Mouse (Mus musculus): ENCODE data around the gene Olfr944.

The Olfr944 gene

DNA sequence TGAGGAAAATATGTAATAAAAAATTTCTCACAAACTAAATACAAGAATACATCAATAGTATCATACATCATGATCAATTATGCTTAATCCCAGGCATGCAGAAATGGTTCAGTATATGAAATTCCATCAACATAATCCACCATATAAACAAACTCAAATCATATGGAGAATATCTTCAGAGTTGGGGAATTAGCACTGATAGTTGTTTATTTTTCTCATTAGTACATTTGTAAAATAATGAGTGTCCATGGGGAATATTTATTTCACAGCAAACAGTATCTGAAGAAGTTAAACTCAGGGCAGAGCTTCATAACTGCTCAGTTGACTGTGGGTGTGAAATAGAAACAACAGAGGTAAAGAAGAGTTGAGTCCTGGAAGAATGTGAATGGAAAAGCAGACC lies at the start of gene Olfr944:
Olfr944 (plus strand) TSS at position 301 of the 400 bp plus-strand sequence.
- in situ Hi-C loops (cut with MboI; ENCODE audit: low sequenced_read_pairs), result no loop called here

DNA sequence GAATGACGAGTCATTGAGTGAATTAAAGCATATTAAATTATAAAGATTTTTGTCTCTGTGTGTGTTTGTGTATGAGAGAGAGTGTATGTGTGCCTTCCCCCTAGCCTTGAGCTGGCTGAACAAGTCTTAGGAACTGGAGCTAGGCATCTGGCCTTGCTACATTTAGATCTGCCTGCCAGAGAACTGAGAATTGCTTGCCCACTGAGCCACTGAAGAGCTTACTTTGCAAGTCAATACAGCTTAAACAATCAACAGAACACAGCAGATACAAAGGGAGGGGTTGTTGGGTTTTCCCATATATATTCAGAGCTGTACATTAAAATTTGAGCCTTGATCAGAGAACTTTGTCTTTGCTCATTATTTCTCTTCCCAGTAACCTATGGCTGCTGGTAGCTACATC lies 49.3 kb upstream of the Olfr944 start:
- in situ Hi-C loops (cut with MboI; ENCODE audit: low sequenced_read_pairs), result no loop called here

DNA sequence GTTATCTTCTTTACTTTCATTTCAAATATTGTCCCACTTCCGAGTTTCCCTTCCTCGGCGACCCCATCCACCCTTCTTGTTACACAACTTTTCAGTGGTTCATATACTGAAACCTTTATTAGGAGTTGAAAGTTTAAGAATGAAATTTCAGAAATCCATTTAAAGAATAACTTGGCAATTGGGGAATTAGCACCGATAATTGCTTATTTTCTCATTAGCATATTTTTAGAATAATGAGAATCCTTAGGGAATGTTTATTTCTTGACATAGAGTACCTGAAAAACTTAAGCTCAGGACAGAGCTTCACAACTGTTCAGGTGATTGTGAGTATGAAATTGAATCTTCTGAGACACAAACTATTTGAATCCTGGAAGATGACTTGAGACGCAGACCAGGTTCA lies 35.7 kb upstream of the Olfr944 start, which contains the start of gene Olfr943:
Olfr943 (plus strand) TSS at position 301 of the 400 bp plus-strand sequence.
- in situ Hi-C loops (cut with MboI; ENCODE audit: low sequenced_read_pairs), result no loop called here

DNA sequence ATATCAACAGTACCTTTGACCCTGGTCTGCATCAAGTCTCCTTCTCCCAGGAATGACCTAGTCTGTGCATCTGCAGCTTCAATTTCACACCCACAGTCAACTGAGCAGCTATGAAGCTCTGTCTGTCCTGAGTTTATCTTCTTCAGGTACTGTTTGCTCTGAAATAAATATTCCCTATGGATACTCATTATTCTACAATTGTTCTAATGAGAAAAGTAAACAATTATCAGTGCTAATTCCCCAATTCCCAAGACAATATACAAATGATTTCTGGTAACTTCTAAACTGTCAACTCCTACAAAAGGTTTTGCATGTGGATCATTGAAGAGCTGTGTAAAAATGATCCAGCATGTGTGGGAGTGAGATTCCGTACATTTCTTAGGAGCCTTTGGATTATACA lies 48.2 kb downstream of the Olfr944 start, which contains the start of gene Olfr1537:
Olfr1537 (minus strand) TSS at position 101 of the 400 bp plus-strand sequence.
- in situ Hi-C loops (cut with MboI; ENCODE audit: low sequenced_read_pairs), result no loop called here

All from CH12F3 (cell line).